ENCODE assay signal across 8 mouse cellular contexts in the genomic region with DNA sequence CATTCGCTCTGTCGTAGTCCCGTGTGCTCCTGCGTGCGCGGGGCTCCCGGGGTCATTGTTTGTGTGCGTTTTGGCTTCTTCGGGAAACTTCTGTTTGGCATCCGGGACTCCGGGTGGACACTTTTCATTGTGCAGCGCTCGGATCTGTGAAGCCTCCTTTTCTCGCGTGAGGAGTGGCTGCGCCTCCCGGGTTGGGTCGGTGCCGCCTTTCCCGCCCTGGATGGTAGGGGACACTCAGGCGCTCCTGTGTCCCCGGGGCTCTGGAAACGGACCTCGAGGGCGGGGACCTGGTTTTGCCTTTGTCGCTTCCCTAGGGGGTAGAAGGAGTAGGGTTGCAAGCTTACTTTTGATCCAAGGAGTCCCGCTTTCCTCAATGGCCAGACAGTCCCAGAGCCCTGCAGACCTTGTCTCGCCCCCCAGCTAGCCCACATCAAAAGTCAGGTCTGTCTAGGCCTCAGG. TPM values are rescaled to one million over a fixed set of nuclear protein-coding genes. Genes with fewer than 3 reads are reported as not detected.
DNase-seq lines count a peak whose midpoint lies in the region; ATAC-seq and TF ChIP-seq lines count a peak whose summit lies in the region.

No protein-coding gene starts in this region.

- peaks cover 17% of the 10 kb centered on the region; the same call in 1 of the 2 replicates for H3K79me2 ChIP-seq in liver, adult 2 months (ENCODE audit: control insufficient read depth, insufficient read depth, low read length)

- no peak for TF ChIP-seq CTCF in liver, adult 2 months (IDR thresholded peaks at IDR 0.05; ENCODE audit: low read depth, low read length)

- H3K27ac ChIP-seq in forebrain, embryonic 13.5 days: peak overlapping the region; percentile 44
- peak overlapping the region; percentile 94 for H3K27ac ChIP-seq in hindbrain, embryonic 10.5 days
- no peak overlapping the region; the same call in 1 of the 2 replicates for H3K27ac ChIP-seq in liver, adult 2 months (replicated peaks; ENCODE audit: insufficient read depth, low read depth, low read length)

- no peak for TF ChIP-seq POLR2A in liver, adult 2 months (IDR thresholded peaks at IDR 0.05; ENCODE audit: extremely low read depth, insufficient read depth, low read length)

- peak; percentile 44 for ATAC-seq in forebrain, embryonic 13.5 days

- H3K27me3 ChIP-seq in forebrain, embryonic 13.5 days: peaks cover 14% of the 10 kb centered on the region
- H3K27me3 ChIP-seq in hindbrain, embryonic 10.5 days (ENCODE audit: insufficient read depth, poor library complexity, severe bottlenecking): peaks cover 33% of the 10 kb centered on the region
- no peaks in the 10 kb centered on the region for H3K27me3 ChIP-seq in liver, adult 2 months (ENCODE audit: control insufficient read depth, insufficient read depth, low read length)

- H3K9ac ChIP-seq in forebrain, embryonic 13.5 days: peak overlapping the region; percentile 79
- peak overlapping the region; percentile 81 for H3K9ac ChIP-seq in liver, adult 2 months (ENCODE audit: low read depth, low read length)

- peak overlapping the region; percentile 95 for H3K4me2 ChIP-seq in forebrain, embryonic 13.5 days

- H3K36me3 ChIP-seq in forebrain, embryonic 13.5 days (ENCODE audit: poor library complexity, severe bottlenecking): no peaks in the 10 kb centered on the region
- H3K36me3 ChIP-seq in hindbrain, embryonic 10.5 days: no peaks in the 10 kb centered on the region
- no peaks in the 10 kb centered on the region for H3K36me3 ChIP-seq in liver, adult 2 months (ENCODE audit: control insufficient read depth, insufficient read depth, low read length)

- peak overlapping the region; percentile 68 for H3K4me3 ChIP-seq in forebrain, embryonic 13.5 days
- peak overlapping the region; percentile 71 for H3K4me3 ChIP-seq in hindbrain, embryonic 10.5 days
- H3K4me3 ChIP-seq in liver, adult 2 months (ENCODE audit: insufficient read depth, low read depth, low read length): peak overlapping the region; percentile 90

- peaks cover 22% of the 10 kb centered on the region for H3K4me1 ChIP-seq in forebrain, embryonic 13.5 days
- H3K4me1 ChIP-seq in hindbrain, embryonic 10.5 days (replicated peaks): peaks cover 44% of the 10 kb centered on the region
- peaks cover 5% of the 10 kb centered on the region for H3K4me1 ChIP-seq in liver, adult 2 months (ENCODE audit: control insufficient read depth, insufficient read depth, low read length)

- no peaks in the 10 kb centered on the region for H3K9me3 ChIP-seq in forebrain, embryonic 13.5 days (replicated peaks)
- no peaks in the 10 kb centered on the region for H3K9me3 ChIP-seq in hindbrain, embryonic 10.5 days

- WGBS in forebrain, embryonic 13.5 days: 1% methylated on average over 28 of the region's 28 CpGs
- 2% methylated on average over 28 of the region's 28 CpGs for WGBS in hindbrain, embryonic 10.5 days
- 5% methylated on average over 28 of the region's 28 CpGs for WGBS in liver, adult 2 months

- DNase-seq in 3134 (ENCODE audit: extremely low read depth, insufficient read length, low spot score) (peak; percentile 76), R1 (ENCODE audit: low read depth, low spot score) (peak; percentile 78)
- DNase-seq in hindbrain, embryonic 10.5 days (ENCODE audit: low spot score): peak; percentile 62
- DNase-seq in liver, adult 2 months (ENCODE audit: extremely low read depth, low read depth, low spot score): peak; percentile 15
- DNase-seq in neural tube, embryonic 10.5 days (ENCODE audit: extremely low spot score, low spot score): peak; percentile 75
- DNase-seq in right cerebral cortex, adult 18-20 months: no peak
- DNase-seq in T-cell, adult 2 months (ENCODE audit: low spot score): no peak

RNA-seq across cellular contexts. Expression of gene Dock1, which starts 0.6 kb away (rescaled TPM):
- 11.6 and 11.8 TPM in 2 replicates for polyA plus RNA-seq in forebrain, embryonic 13.5 days (2015; fragmentation: Nextera tagmentation; extraction: Ambion mirVana)
- 21.9 and 24.2 TPM in 2 replicates for polyA plus RNA-seq in hindbrain, embryonic 10.5 days (2016; fragmentation: Nextera tagmentation; extraction: Ambion mirVana)
- 17.0 and 19.5 TPM in 2 replicates for total RNA-seq in liver, adult 2 months (2014; rRNA removed)
- polyA plus RNA-seq in liver, adult 2 months (2012; rRNA removed): 2.4 and 2.6 TPM in 2 replicates

Comparison
In these comparisons a context has a peak if more than half of its experiments do, and no peak if none do; other contexts are left out.
1. DNase-seq: peak in 3134 (single experiment), R1 (single experiment), hindbrain, embryonic 10.5 days (single experiment), liver, adult 2 months (single experiment) and neural tube, embryonic 10.5 days (single experiment); none in right cerebral cortex, adult 18-20 months (single experiment) and T-cell, adult 2 months (single experiment).
2. Peak in every context shown above with its lines, with median percentiles within 50 percentile points of each other: H3K4me3 ChIP-seq.